Mouse (Mus musculus): ENCODE measurements at regions not wholly inside any gene's neighbourhood (a gene's known extent, or its start where the extent isn't known, plus 50 kb on each side); places are given as distances from the start of the nearest gene placed in this dataset.
"Not testable (repeated sequence)": the region's sequence is repeated elsewhere in the genome, so short reads cannot be mapped to it uniquely, and the experiment has no call there.

GRCm38 (mm10) chr1:83832946-83833345 is 424.9 kb upstream of the Sphkap start:
- no peak for DNase-seq (ENCODE audit: low spot score in 2 of 2)

GRCm38 (mm10) chr1:83831900-83832535 is 424.0 kb upstream of the Sphkap start:
- DNase-seq (ENCODE audit: low spot score in 2 of 2) = no peak

GRCm38 (mm10) chr1:83830025-83830645 is 422.1 kb upstream of the Sphkap start:
- no peak for DNase-seq (ENCODE audit: low spot score in 2 of 2)

GRCm38 (mm10) chr1:83811162-83811561 is 403.2 kb upstream of the Sphkap start:
- not testable (repeated sequence) for DNase-seq (ENCODE audit: low spot score in 2 of 2)

- no peak for DNase-seq (ENCODE audit: low spot score in 2 of 2)
Measured at GRCm38 (mm10) chr1:83808432-83808831, 400.4 kb upstream of the Sphkap start.

GRCm38 (mm10) chr1:83803345-83804041 is 395.5 kb upstream of the Sphkap start:
- no peak for DNase-seq (ENCODE audit: low spot score in 2 of 2)

- DNase-seq (ENCODE audit: low spot score in 2 of 2) = no peak
Measured at GRCm38 (mm10) chr1:83801759-83802158, 393.8 kb upstream of the Sphkap start.

- DNase-seq (ENCODE audit: low spot score in 2 of 2) = no peak
Measured at GRCm38 (mm10) chr1:83796961-83797891, 389.2 kb upstream of the Sphkap start.

GRCm38 (mm10) chr1:83777151-83777550 is 369.2 kb upstream of the Sphkap start:
- no peak for DNase-seq (ENCODE audit: low spot score in 2 of 2)

GRCm38 (mm10) chr1:83771160-83771559 is 363.2 kb upstream of the Sphkap start:
- DNase-seq (ENCODE audit: low spot score in 2 of 2) = no peak

- no peak for DNase-seq (ENCODE audit: low spot score in 2 of 2)
Measured at GRCm38 (mm10) chr1:83761499-83761898, 353.5 kb upstream of the Sphkap start.

- no peak for DNase-seq (ENCODE audit: low spot score in 2 of 2)
Measured at GRCm38 (mm10) chr1:83756866-83757265, 348.9 kb upstream of the Sphkap start.

GRCm38 (mm10) chr1:83755336-83755735 is 347.3 kb upstream of the Sphkap start:
- no peak for DNase-seq (ENCODE audit: low spot score in 2 of 2)

GRCm38 (mm10) chr1:83752976-83753375 is 345.0 kb upstream of the Sphkap start:
- DNase-seq (ENCODE audit: low spot score in 2 of 2) = no peak

- no peak for DNase-seq (ENCODE audit: low spot score in 2 of 2)
Measured at GRCm38 (mm10) chr1:83748974-83749373, 341.0 kb upstream of the Sphkap start.

GRCm38 (mm10) chr1:83748061-83748460 is 340.1 kb upstream of the Sphkap start:
- no peak for DNase-seq (ENCODE audit: low spot score in 2 of 2)

GRCm38 (mm10) chr1:83747412-83747811 is 339.4 kb upstream of the Sphkap start:
- no peak for DNase-seq (ENCODE audit: low spot score in 2 of 2)

- peak in 1 of 2 experiments; percentile 18 for DNase-seq (ENCODE audit: low spot score in 2 of 2)
Measured at GRCm38 (mm10) chr1:83746036-83746435, 338.0 kb upstream of the Sphkap start.

- peak in 1 of 2 experiments; percentile 33 for DNase-seq (ENCODE audit: low spot score in 2 of 2)
Measured at GRCm38 (mm10) chr1:83736428-83737117, 328.6 kb upstream of the Sphkap start.

- no peak for DNase-seq (ENCODE audit: low spot score in 2 of 2)
Measured at GRCm38 (mm10) chr1:83731682-83732081, 323.7 kb upstream of the Sphkap start.

- no peak for DNase-seq (ENCODE audit: low spot score in 2 of 2)
Measured at GRCm38 (mm10) chr1:83728810-83729209, 320.8 kb upstream of the Sphkap start.

Measured in frontal cortex, postnatal 25 days (tissue).